Mouse (Mus musculus) G1E (cell line): Measurements from ENCODE around the gene Nrxn3. TPM values are rescaled to one million over a fixed set of nuclear protein-coding genes. Genes with fewer than 3 reads are reported as not detected.

ENCODE experiments used
- ATAC-seq: 2 replicates; pipeline ENCODE4 v1.8.0; 2016; ENCODE audit warnings: mild to moderate bottlenecking; ENCODE audit not compliant: insufficient number of reproducible peaks, poor library complexity, low FRiP score, severe bottlenecking; ENCODE audit errors: extremely low read depth
- DNase-seq: peaks from one replicate; pipeline ENCODE4 v3.0.0; 2012; ENCODE audit warnings: low spot score
- H3K27me3 ChIP-seq: 2 replicates; pipeline ENCODE4 v1.6.1; 2012; ENCODE audit warnings: mild to moderate bottlenecking, low read length, inconsistent platforms; ENCODE audit not compliant: insufficient read depth
- H3K36me3 ChIP-seq: replicated peaks from 2 replicates; pipeline ENCODE3; 2012; ENCODE audit warnings: mild to moderate bottlenecking, inconsistent platforms
- H3K4me1 ChIP-seq: 2 replicates; pipeline ENCODE4 v1.6.1; 2012; ENCODE audit warnings: low read depth, low read length, inconsistent platforms, mixed read lengths; ENCODE audit not compliant: insufficient read depth
- H3K4me3 ChIP-seq: 2 replicates; pipeline ENCODE4 v1.5.1; 2012; ENCODE audit warnings: low read depth, mild to moderate bottlenecking, inconsistent platforms, low read length, moderate library complexity, mixed read lengths
- H3K9me3 ChIP-seq: replicated peaks from 2 replicates; pipeline ENCODE4 v1.6.1; 2012; ENCODE audit warnings: inconsistent platforms
- CTCF ChIP-seq: IDR thresholded peaks from 2 replicates; pipeline ENCODE4 v1.5.1; 2012; ENCODE audit warnings: low read depth, low read length, inconsistent platforms, mixed read lengths
- GATA1 ChIP-seq: IDR thresholded peaks from 2 replicates; pipeline ENCODE4 v1.6.1; 2012; ENCODE audit warnings: borderline replicate concordance, low read length, inconsistent platforms, mixed read lengths
- GATA2 ChIP-seq: IDR thresholded peaks from 2 replicates; pipeline ENCODE4 v1.6.1; 2012; ENCODE audit warnings: low read depth, low read length, inconsistent platforms, borderline replicate concordance
- POLR2AphosphoS5 ChIP-seq: IDR thresholded peaks from 2 replicates; pipeline ENCODE4 v1.6.1; 2012; ENCODE audit warnings: low read depth, low read length, inconsistent platforms; ENCODE audit not compliant: insufficient replicate concordance
- TAL1 ChIP-seq: conservative IDR thresholded peaks from 2 replicates; pipeline ENCODE4 v1.6.1; 2012; ENCODE audit warnings: low read depth, low read length, inconsistent platforms, mixed read lengths
- polyA plus RNA-seq: library from polyadenylated mRNA; stranded (reverse); fragments of >175 nt; gene quantifications from 2 replicates; pipeline ENCODE4 v1.2.3, GENCODE M21; 2012
- total RNA-seq, 2 experiments: library from RNA; stranded (forward) in 1 of 2; stranded (reverse) in 1 of 2; fragments of 200-1000 nt in 1 of 2; fragments of >200 nt in 1 of 2; fragmentation: Nextera tagmentation in 1 of 2; gene quantifications; 2 replicates each; pipeline ENCODE4 v1.2.3; 2014 to 2017

Nrxn3 gene
- total and polyA plus RNA-seq, 3 experiments = 0.22 TPM; not detected in 2

DNA sequence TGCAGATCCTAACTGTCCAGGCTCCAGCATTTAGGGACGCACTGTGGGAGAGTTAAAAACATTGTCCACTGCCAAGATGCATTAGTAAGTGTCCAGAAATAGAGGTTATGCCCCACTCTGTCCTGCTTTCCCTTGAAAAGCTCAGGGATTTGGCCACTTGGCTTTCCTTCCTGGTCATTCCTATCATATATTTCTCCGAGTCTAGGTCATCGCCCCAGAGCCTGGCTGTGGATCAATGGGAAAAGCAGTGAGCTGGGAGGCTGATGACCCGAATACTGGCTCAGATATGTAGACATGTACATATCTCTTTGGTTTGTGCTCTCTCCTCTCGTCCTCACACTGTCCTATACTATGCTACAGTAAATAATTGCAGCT, 96.6 kb downstream of the Nrxn3 start:
- no peaks in the 10 kb centered on the region; the same call in 1 of the 2 replicates for H3K27me3 ChIP-seq
- no peaks in the 10 kb centered on the region for H3K36me3 ChIP-seq
- ATAC-seq = no peak
- TF ChIP-seq CTCF (no peak), GATA1 (no peak), GATA2 (no peak), TAL1 (no peak), POLR2AphosphoS5 (no peak)
- H3K4me1 ChIP-seq = no peaks in the 10 kb centered on the region
- DNase-seq = no peak
- no peaks in the 10 kb centered on the region for H3K9me3 ChIP-seq
- H3K4me3 ChIP-seq = no peak overlapping the region

- DNase-seq = no peak
- Histone ChIP-seq H3K27me3 (no peaks in the 10 kb centered on the region; the same call in 1 of the 2 replicates), H3K4me1 (no peaks in the 10 kb centered on the region), H3K36me3 (no peaks in the 10 kb centered on the region), H3K4me3 (no peak overlapping the region), H3K9me3 (no peaks in the 10 kb centered on the region)
- TF ChIP-seq GATA1 = no peak
- no peak for TF ChIP-seq GATA2
- no peak for TF ChIP-seq TAL1
- no peak for TF ChIP-seq CTCF
- no peak for TF ChIP-seq POLR2AphosphoS5
- no peak for ATAC-seq
Measured at GRCm38 (mm10) chr12:88820131-88820530, 97.5 kb downstream of the Nrxn3 start.

- 0 out of 2 replicates have a peak, but pooled peaks cover 2% of the 10 kb centered on the region for H3K27me3 ChIP-seq
Measured at GRCm38 (mm10) chr12:88830851-88831250, 108.2 kb downstream of the Nrxn3 start.

GRCm38 (mm10) chr12:88835821-88836220, 113.1 kb downstream of the Nrxn3 start:
- no peak for DNase-seq
- Histone ChIP-seq H3K27me3 (0 out of 2 replicates have a peak, but pooled peaks cover 2% of the 10 kb centered on the region), H3K36me3 (no peaks in the 10 kb centered on the region), H3K4me3 (no peak overlapping the region), H3K9me3 (no peaks in the 10 kb centered on the region), H3K4me1 (no peaks in the 10 kb centered on the region)
- no peak for ATAC-seq
- TF ChIP-seq GATA1 (no peak), TAL1 (no peak), CTCF (no peak), POLR2AphosphoS5 (no peak), GATA2 (no peak)

More at GRCm38 (mm10) chr12:88830851-88831250, 108.2 kb downstream of the Nrxn3 start:
- DNase-seq (no peak), ATAC-seq (no peak)
- TF ChIP-seq CTCF (no peak), TAL1 (no peak), GATA1 (no peak), GATA2 (no peak), POLR2AphosphoS5 (no peak)
- no peak overlapping the region for H3K4me3 ChIP-seq
- no peaks in the 10 kb centered on the region for H3K4me1 ChIP-seq
- no peaks in the 10 kb centered on the region for H3K9me3 ChIP-seq
- no peaks in the 10 kb centered on the region for H3K36me3 ChIP-seq

DNA sequence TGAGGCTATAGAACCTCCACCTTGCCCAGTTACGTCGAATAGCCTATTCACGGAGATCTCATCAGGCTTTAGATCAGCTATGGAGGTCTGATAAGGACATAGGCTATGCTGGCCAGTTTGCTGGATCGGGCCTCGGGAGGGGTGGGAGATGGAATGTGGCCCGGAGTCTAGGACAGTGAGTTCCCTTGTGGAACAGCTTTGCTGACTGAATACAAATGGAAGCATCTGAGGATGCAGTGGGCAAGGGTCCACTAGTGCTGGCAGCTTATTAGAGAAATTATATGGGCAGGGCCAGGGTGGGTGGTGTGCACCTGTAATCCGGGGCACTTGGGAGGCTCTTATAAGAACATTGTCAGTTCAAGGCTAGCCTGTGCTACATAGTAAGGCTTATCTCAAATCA, 117.0 kb downstream of the Nrxn3 start:
- DNase-seq (no peak), ATAC-seq (no peak)
- no peaks in the 10 kb centered on the region for H3K9me3 ChIP-seq
- no peak overlapping the region for H3K4me3 ChIP-seq
- no peaks in the 10 kb centered on the region for H3K4me1 ChIP-seq
- no peak for TF ChIP-seq POLR2AphosphoS5
- TF ChIP-seq GATA2 = no peak
- no peak for TF ChIP-seq TAL1
- no peak for TF ChIP-seq GATA1
- no peak for TF ChIP-seq CTCF
- no peaks in the 10 kb centered on the region for H3K36me3 ChIP-seq
- H3K27me3 ChIP-seq = 0 out of 2 replicates have a peak, but pooled peaks cover 2% of the 10 kb centered on the region

GRCm38 (mm10) chr12:88841350-88841749, 118.7 kb downstream of the Nrxn3 start:
- TF ChIP-seq GATA1 = no peak
- no peak for TF ChIP-seq CTCF
- TF ChIP-seq POLR2AphosphoS5 = no peak
- no peak for TF ChIP-seq GATA2
- no peak for TF ChIP-seq TAL1
- H3K4me3 ChIP-seq = no peak overlapping the region
- no peaks in the 10 kb centered on the region for H3K4me1 ChIP-seq
- no peaks in the 10 kb centered on the region for H3K9me3 ChIP-seq
- no peak for DNase-seq
- no peak for ATAC-seq
- H3K36me3 ChIP-seq = no peaks in the 10 kb centered on the region
- H3K27me3 ChIP-seq = no peaks in the 10 kb centered on the region
